Mouse (Mus musculus): ENCODE results near the gene Zfp799. TPM values are rescaled to one million over a fixed set of nuclear protein-coding genes. Genes with fewer than 3 reads are reported as not detected.

The Zfp799 gene
- total and polyA plus RNA-seq, 3 experiments = 2.0 to 17.4 (median 16.1) TPM

GRCm38 (mm10) chr17:32787436-32788093 lies 42.5 kb downstream of the Zfp799 start:
- Histone ChIP-seq H3K4me3 (ENCODE audit: low read depth, low read length) (peak overlapping the region; percentile 91), H3K27me3 (ENCODE audit: insufficient read depth, low read length) (no peaks in the 10 kb centered on the region), H3K9me3 (replicated peaks) (no peaks in the 10 kb centered on the region), H3K36me3 (replicated peaks) (peaks cover 40% of the 10 kb centered on the region), H3K4me1 (ENCODE audit: insufficient read depth, low read depth, low read length) (peaks cover 27% of the 10 kb centered on the region)
- TF ChIP-seq POLR2AphosphoS5 (IDR thresholded peaks at IDR 0.05; ENCODE audit: insufficient replicate concordance, low read depth, low read length) (no peak), GATA1 (IDR thresholded peaks at IDR 0.05; ENCODE audit: borderline replicate concordance, low read length) (no peak), TAL1 (conservative IDR thresholded peaks at IDR 0.05; ENCODE audit: low read depth, low read length) (no peak), GATA2 (IDR thresholded peaks at IDR 0.05; ENCODE audit: borderline replicate concordance, low read depth, low read length) (no peak), CTCF (IDR thresholded peaks at IDR 0.05; ENCODE audit: low read depth, low read length) (no peak)
- ATAC-seq (ENCODE audit: extremely low read depth, insufficient number of reproducible peaks, low FRiP score, poor library complexity, severe bottlenecking) = peak; percentile 29; the same call in 1 of the 2 replicates
- peak; percentile 21 for DNase-seq (ENCODE audit: low spot score)

GRCm38 (mm10) chr17:32786944-32787343 lies 43.1 kb downstream of the Zfp799 start:
- no peaks in the 10 kb centered on the region for H3K27me3 ChIP-seq (ENCODE audit: insufficient read depth, low read length)
- TF ChIP-seq CTCF (IDR thresholded peaks at IDR 0.05; ENCODE audit: low read depth, low read length) (no peak), POLR2AphosphoS5 (IDR thresholded peaks at IDR 0.05; ENCODE audit: insufficient replicate concordance, low read depth, low read length) (no peak), GATA1 (IDR thresholded peaks at IDR 0.05; ENCODE audit: borderline replicate concordance, low read length) (no peak), GATA2 (IDR thresholded peaks at IDR 0.05; ENCODE audit: borderline replicate concordance, low read depth, low read length) (no peak), TAL1 (conservative IDR thresholded peaks at IDR 0.05; ENCODE audit: low read depth, low read length) (no peak)
- peak overlapping the region; percentile 91 for H3K4me3 ChIP-seq (ENCODE audit: low read depth, low read length)
- H3K9me3 ChIP-seq (replicated peaks) = no peaks in the 10 kb centered on the region
- peaks cover 27% of the 10 kb centered on the region for H3K4me1 ChIP-seq (ENCODE audit: insufficient read depth, low read depth, low read length)
- peaks cover 44% of the 10 kb centered on the region for H3K36me3 ChIP-seq (replicated peaks)
- ATAC-seq (ENCODE audit: extremely low read depth, insufficient number of reproducible peaks, low FRiP score, poor library complexity, severe bottlenecking) = no peak
- no peak for DNase-seq (ENCODE audit: low spot score)

- no peak overlapping the region for H3K4me3 ChIP-seq (ENCODE audit: low read depth, low read length)
- H3K9me3 ChIP-seq (replicated peaks) = no peaks in the 10 kb centered on the region
- no peaks in the 10 kb centered on the region for H3K27me3 ChIP-seq (ENCODE audit: insufficient read depth, low read length)
- DNase-seq (ENCODE audit: low spot score) (no peak), ATAC-seq (ENCODE audit: extremely low read depth, insufficient number of reproducible peaks, low FRiP score, poor library complexity, severe bottlenecking) (no peak)
- H3K4me1 ChIP-seq (ENCODE audit: insufficient read depth, low read depth, low read length) = peaks cover 27% of the 10 kb centered on the region
- peaks cover 53% of the 10 kb centered on the region for H3K36me3 ChIP-seq (replicated peaks)
- no peak for TF ChIP-seq GATA1 (IDR thresholded peaks at IDR 0.05; ENCODE audit: borderline replicate concordance, low read length)
- no peak for TF ChIP-seq CTCF (IDR thresholded peaks at IDR 0.05; ENCODE audit: low read depth, low read length)
- no peak for TF ChIP-seq GATA2 (IDR thresholded peaks at IDR 0.05; ENCODE audit: borderline replicate concordance, low read depth, low read length)
- TF ChIP-seq TAL1 (conservative IDR thresholded peaks at IDR 0.05; ENCODE audit: low read depth, low read length) = no peak
- no peak for TF ChIP-seq POLR2AphosphoS5 (IDR thresholded peaks at IDR 0.05; ENCODE audit: insufficient replicate concordance, low read depth, low read length)
These were observed 44.4 kb downstream of the Zfp799 start for GRCm38 (mm10) chr17:32785656-32786055.

GRCm38 (mm10) chr17:32777564-32777963 lies 52.5 kb downstream of the Zfp799 start:
- TF ChIP-seq TAL1 (conservative IDR thresholded peaks at IDR 0.05; ENCODE audit: low read depth, low read length) (no peak), GATA2 (IDR thresholded peaks at IDR 0.05; ENCODE audit: borderline replicate concordance, low read depth, low read length) (no peak), GATA1 (IDR thresholded peaks at IDR 0.05; ENCODE audit: borderline replicate concordance, low read length) (no peak), CTCF (IDR thresholded peaks at IDR 0.05; ENCODE audit: low read depth, low read length) (no peak), POLR2AphosphoS5 (IDR thresholded peaks at IDR 0.05; ENCODE audit: insufficient replicate concordance, low read depth, low read length) (no peak)
- Histone ChIP-seq H3K27me3 (ENCODE audit: insufficient read depth, low read length) (no peaks in the 10 kb centered on the region), H3K9me3 (replicated peaks) (no peaks in the 10 kb centered on the region), H3K4me1 (ENCODE audit: insufficient read depth, low read depth, low read length) (peaks cover 24% of the 10 kb centered on the region), H3K4me3 (ENCODE audit: low read depth, low read length) (no peak overlapping the region), H3K36me3 (replicated peaks) (peaks cover 85% of the 10 kb centered on the region)
- DNase-seq (ENCODE audit: low spot score) (no peak), ATAC-seq (ENCODE audit: extremely low read depth, insufficient number of reproducible peaks, low FRiP score, poor library complexity, severe bottlenecking) (no peak)

GRCm38 (mm10) chr17:32771213-32771612 lies 58.8 kb downstream of the Zfp799 start:
- H3K4me1 ChIP-seq (ENCODE audit: insufficient read depth, low read depth, low read length) = no peaks in the 10 kb centered on the region; the same call in 1 of the 2 replicates
- no peak for TF ChIP-seq GATA2 (IDR thresholded peaks at IDR 0.05; ENCODE audit: borderline replicate concordance, low read depth, low read length)
- TF ChIP-seq GATA1 (IDR thresholded peaks at IDR 0.05; ENCODE audit: borderline replicate concordance, low read length) = no peak
- no peak for TF ChIP-seq TAL1 (conservative IDR thresholded peaks at IDR 0.05; ENCODE audit: low read depth, low read length)
- TF ChIP-seq CTCF (IDR thresholded peaks at IDR 0.05; ENCODE audit: low read depth, low read length) = no peak
- TF ChIP-seq POLR2AphosphoS5 (IDR thresholded peaks at IDR 0.05; ENCODE audit: insufficient replicate concordance, low read depth, low read length) = no peak
- no peak for ATAC-seq (ENCODE audit: extremely low read depth, insufficient number of reproducible peaks, low FRiP score, poor library complexity, severe bottlenecking)
- no peaks in the 10 kb centered on the region for H3K27me3 ChIP-seq (ENCODE audit: insufficient read depth, low read length)
- H3K9me3 ChIP-seq (replicated peaks) = no peaks in the 10 kb centered on the region
- no peak for DNase-seq (ENCODE audit: low spot score)
- no peak overlapping the region for H3K4me3 ChIP-seq (ENCODE audit: low read depth, low read length)
- H3K36me3 ChIP-seq (replicated peaks) = peaks cover 90% of the 10 kb centered on the region

GRCm38 (mm10) chr17:32766422-32766821 lies 63.6 kb downstream of the Zfp799 start:
- no peaks in the 10 kb centered on the region for H3K27me3 ChIP-seq (ENCODE audit: insufficient read depth, low read length)
- peaks cover 3% of the 10 kb centered on the region; the same call in 1 of the 2 replicates for H3K9me3 ChIP-seq (replicated peaks)
- no peaks in the 10 kb centered on the region; the same call in 1 of the 2 replicates for H3K4me1 ChIP-seq (ENCODE audit: insufficient read depth, low read depth, low read length)
- TF ChIP-seq CTCF (IDR thresholded peaks at IDR 0.05; ENCODE audit: low read depth, low read length) (no peak), GATA2 (IDR thresholded peaks at IDR 0.05; ENCODE audit: borderline replicate concordance, low read depth, low read length) (no peak), TAL1 (conservative IDR thresholded peaks at IDR 0.05; ENCODE audit: low read depth, low read length) (no peak), POLR2AphosphoS5 (IDR thresholded peaks at IDR 0.05; ENCODE audit: insufficient replicate concordance, low read depth, low read length) (no peak), GATA1 (IDR thresholded peaks at IDR 0.05; ENCODE audit: borderline replicate concordance, low read length) (no peak)
- ATAC-seq (ENCODE audit: extremely low read depth, insufficient number of reproducible peaks, low FRiP score, poor library complexity, severe bottlenecking) (no peak), DNase-seq (ENCODE audit: low spot score) (no peak)
- no peak overlapping the region for H3K4me3 ChIP-seq (ENCODE audit: low read depth, low read length)
- peaks cover 62% of the 10 kb centered on the region for H3K36me3 ChIP-seq (replicated peaks)

Other genes with a start within 250 kb of the Zfp799 start
- gene Cyp4f37, start 209.0 kb downstream of the Zfp799 start, total RNA-seq (2014; fragmentation: Nextera tagmentation) = not detected in 2 replicates
- 0.05 and 0.06 TPM in 2 replicates for gene Cyp4f37, start 209.0 kb downstream of the Zfp799 start, total RNA-seq (2017)
- gene Cyp4f37, start 209.0 kb downstream of the Zfp799 start, polyA plus RNA-seq (2012) = not detected in 2 replicates
- not detected in 2 replicates for gene Cyp4f40, start 171.4 kb downstream of the Zfp799 start, total RNA-seq (2014; fragmentation: Nextera tagmentation)
- gene Cyp4f40, start 171.4 kb downstream of the Zfp799 start, total RNA-seq (2017) = 0.05 TPM in 1 of 2 replicates, not detected in the other
- gene Cyp4f40, start 171.4 kb downstream of the Zfp799 start, polyA plus RNA-seq (2012) = not detected in 2 replicates
- not detected in 2 replicates for gene Cyp4f15, start 144.6 kb downstream of the Zfp799 start, total RNA-seq (2014; fragmentation: Nextera tagmentation)
- 0.06 TPM in 1 of 2 replicates, not detected in the other for gene Cyp4f15, start 144.6 kb downstream of the Zfp799 start, total RNA-seq (2017)
- not detected in 2 replicates for gene Cyp4f15, start 144.6 kb downstream of the Zfp799 start, polyA plus RNA-seq (2012)
- 102 and 115 TPM in 2 replicates for gene Zfp871, start 42.0 kb downstream of the Zfp799 start, total RNA-seq (2014; fragmentation: Nextera tagmentation)
- 31.5 and 41.9 TPM in 2 replicates for gene Zfp871, start 42.0 kb downstream of the Zfp799 start, total RNA-seq (2017)
- 1.0 and 1.5 TPM in 2 replicates for gene Zfp871, start 42.0 kb downstream of the Zfp799 start, polyA plus RNA-seq (2012)
- gene Zfp811, start 20.3 kb downstream of the Zfp799 start, total RNA-seq (2014; fragmentation: Nextera tagmentation) = 0.30 TPM in 1 of 2 replicates, not detected in the other
- gene Zfp811, start 20.3 kb downstream of the Zfp799 start, total RNA-seq (2017) = 0.06 and 0.44 TPM in 2 replicates
- gene Zfp811, start 20.3 kb downstream of the Zfp799 start, polyA plus RNA-seq (2012) = not detected in 2 replicates
- 2.3 and 4.7 TPM in 2 replicates for gene Zfp870, start 61.4 kb upstream of the Zfp799 start, total RNA-seq (2014; fragmentation: Nextera tagmentation)
- gene Zfp870, start 61.4 kb upstream of the Zfp799 start, total RNA-seq (2017) = 2.7 and 3.1 TPM in 2 replicates
- 0.35 and 0.39 TPM in 2 replicates for gene Zfp870, start 61.4 kb upstream of the Zfp799 start, polyA plus RNA-seq (2012)
- gene Cyp4f14, start 87.1 kb upstream of the Zfp799 start, total RNA-seq (2014; fragmentation: Nextera tagmentation) = not detected in 2 replicates
- 0.06 and 0.16 TPM in 2 replicates for gene Cyp4f14, start 87.1 kb upstream of the Zfp799 start, total RNA-seq (2017)
- not detected in 2 replicates for gene Cyp4f14, start 87.1 kb upstream of the Zfp799 start, polyA plus RNA-seq (2012)
- 39.1 and 51.8 TPM in 2 replicates for gene Cyp4f13, start 117.1 kb upstream of the Zfp799 start, total RNA-seq (2014; fragmentation: Nextera tagmentation)
- gene Cyp4f13, start 117.1 kb upstream of the Zfp799 start, total RNA-seq (2017) = 12.1 and 17.8 TPM in 2 replicates
- gene Cyp4f13, start 117.1 kb upstream of the Zfp799 start, polyA plus RNA-seq (2012) = 16.7 and 20.3 TPM in 2 replicates
- 9.0 and 12.9 TPM in 2 replicates for gene Zfp472, start 135.6 kb upstream of the Zfp799 start, total RNA-seq (2014; fragmentation: Nextera tagmentation)
- gene Zfp472, start 135.6 kb upstream of the Zfp799 start, total RNA-seq (2017) = 13.4 and 15.5 TPM in 2 replicates
- 0.26 and 0.40 TPM in 2 replicates for gene Zfp472, start 135.6 kb upstream of the Zfp799 start, polyA plus RNA-seq (2012)
- gene Zfp952, start 162.9 kb upstream of the Zfp799 start, total RNA-seq (2014; fragmentation: Nextera tagmentation) = 11.4 and 11.8 TPM in 2 replicates
- 11.8 and 13.1 TPM in 2 replicates for gene Zfp952, start 162.9 kb upstream of the Zfp799 start, total RNA-seq (2017)
- gene Zfp952, start 162.9 kb upstream of the Zfp799 start, polyA plus RNA-seq (2012) = 0.28 and 0.35 TPM in 2 replicates
- gene Zfp763, start 203.1 kb upstream of the Zfp799 start, total RNA-seq (2014; fragmentation: Nextera tagmentation) = 15.0 and 16.7 TPM in 2 replicates
- gene Zfp763, start 203.1 kb upstream of the Zfp799 start, total RNA-seq (2017) = 11.2 and 11.5 TPM in 2 replicates
- gene Zfp763, start 203.1 kb upstream of the Zfp799 start, polyA plus RNA-seq (2012) = 0.11 and 0.25 TPM in 2 replicates
- not detected in 2 replicates for gene 4921501E09Rik, start 237.8 kb upstream of the Zfp799 start, total RNA-seq (2014; fragmentation: Nextera tagmentation)
- 0.05 and 0.06 TPM in 2 replicates for gene 4921501E09Rik, start 237.8 kb upstream of the Zfp799 start, total RNA-seq (2017)
- not detected in 2 replicates for gene 4921501E09Rik, start 237.8 kb upstream of the Zfp799 start, polyA plus RNA-seq (2012)

Data from G1E (cell line).